ENCODE assay signal across 10 mouse cellular contexts in genomic region chr11:80312565-80312964, GRCm38 (mm10). TPM values are rescaled to one million over a fixed set of nuclear protein-coding genes. Genes with fewer than 3 reads are reported as not detected.
A peak's percentile ranks its signal among the peaks of the same experiment; 100 is the strongest.
DNase-seq lines count a peak whose midpoint lies in the region; ATAC-seq and TF ChIP-seq lines count a peak whose summit lies in the region.
"Had no signal": no experiment of that assay in that cellular context is flagged by ENCODE, and none has a peak within 500 bp of the region (broad histone marks: within the 10 kb centered on the region; RNA-seq: fewer than 3 reads in every experiment).

No protein-coding gene starts in this region.

- no peak overlapping the region for H3K4me2 ChIP-seq in limb, embryonic 14.5 days (replicated peaks; ENCODE audit: low read depth, low read length, severe bottlenecking)
- H3K4me2 ChIP-seq: heart, embryonic 15.5 days; liver, embryonic 13.5 days had no signal

- WGBS in heart, embryonic 10.5 days, result 1% methylated on average over 6 of the region's 6 CpGs
- 0% methylated on average over 6 of the region's 6 CpGs for whole genome bisulfite sequencing in limb, embryonic 14.5 days

- no peak overlapping the region for H3K9ac ChIP-seq in limb, embryonic 14.5 days (ENCODE audit: low read depth, low read length, severe bottlenecking)
- H3K9ac ChIP-seq: heart, embryonic 15.5 days; liver, embryonic 13.5 days had no signal

- no peak overlapping the region for H3K4me3 ChIP-seq in heart, embryonic 10.5 days
- H3K4me3 ChIP-seq in limb, embryonic 14.5 days (replicated peaks; ENCODE audit: low read length), result no peak overlapping the region
- H3K4me3 ChIP-seq: heart, embryonic 15.5 days; liver, embryonic 13.5 days had no signal

- TF ChIP-seq POLR2A in limb, embryonic 14.5 days (IDR thresholded peaks at IDR 0.05; ENCODE audit: borderline replicate concordance, extremely low read depth, insufficient read depth, insufficient read length), result no peak

- DNase-seq in heart, adult 18-20 months, result peak; percentile 17 to 26
- DNase-seq in heart, embryonic 10.5 days (ENCODE audit: low spot score), result no peak
- DNase-seq in ovary, postnatal 36 days (ENCODE audit: low spot score), result peak; percentile 23
- no peak for DNase-seq in ovary, postnatal 14 days (ENCODE audit: low spot score)
- peak; percentile 29 for DNase-seq in limb, embryonic 14.5 days (ENCODE audit: low spot score)
- DNase-seq in retina, postnatal 1 day, result peak; percentile 58
- no peak for DNase-seq in thymus, adult 18-20 months
- DNase-seq in lung, postnatal 10 days, result no peak
- DNase-seq: liver, embryonic 13.5 days had no signal

- peaks cover 33% of the 10 kb centered on the region for H3K27me3 ChIP-seq in heart, embryonic 10.5 days (ENCODE audit: insufficient read depth, poor library complexity, severe bottlenecking)
- no peaks in the 10 kb centered on the region for H3K27me3 ChIP-seq in limb, embryonic 14.5 days (ENCODE audit: control insufficient read depth, insufficient read depth, low read length)

- ATAC-seq in limb, embryonic 14.5 days (ENCODE audit: low FRiP score, low read depth), result no peak

- no peaks in the 10 kb centered on the region for H3K9me3 ChIP-seq in heart, embryonic 10.5 days
- no peaks in the 10 kb centered on the region for H3K9me3 ChIP-seq in limb, embryonic 14.5 days (ENCODE audit: control insufficient read depth, low read length)
- H3K9me3 ChIP-seq: heart, embryonic 15.5 days; liver, embryonic 13.5 days had no signal

- 0 out of 2 replicates have a peak, but pooled peaks cover 7% of the 10 kb centered on the region for H3K4me1 ChIP-seq in heart, embryonic 10.5 days
- H3K4me1 ChIP-seq in limb, embryonic 14.5 days (ENCODE audit: control insufficient read depth, insufficient read depth, low read length), result no peaks in the 10 kb centered on the region
- H3K4me1 ChIP-seq: heart, embryonic 15.5 days; liver, embryonic 13.5 days had no signal

- H3K36me3 ChIP-seq in heart, embryonic 10.5 days, result no peaks in the 10 kb centered on the region
- H3K36me3 ChIP-seq in limb, embryonic 14.5 days (ENCODE audit: control insufficient read depth, insufficient read depth, low read length), result no peaks in the 10 kb centered on the region
- H3K36me3 ChIP-seq: heart, embryonic 15.5 days; liver, embryonic 13.5 days had no signal

- H3K27ac ChIP-seq in heart, embryonic 10.5 days, result no peak overlapping the region
- H3K27ac ChIP-seq in limb, embryonic 14.5 days (replicated peaks; ENCODE audit: low read depth, low read length), result no peak overlapping the region
- H3K27ac ChIP-seq: heart, embryonic 15.5 days; liver, embryonic 13.5 days had no signal

RNA-seq across cellular contexts. Expression of gene Rhbdl3, which starts 11.9 kb away (rescaled TPM):
- 1 to 10 TPM; 5.2 to 7.0 TPM for total RNA-seq in heart, adult 18-20 months (2021)
- polyA plus RNA-seq in heart, embryonic 10.5 days (2016; fragmentation: Nextera tagmentation; extraction: Ambion mirVana), result 0.39 and 1.2 TPM in 2 replicates
- 6.0 and 6.8 TPM in 2 replicates for polyA plus RNA-seq in limb, embryonic 14.5 days (2012; rRNA removed)
- polyA plus RNA-seq in limb, embryonic 14.5 days (2014; fragmentation: Nextera tagmentation; extraction: Ambion mirVana), result 4.8 and 6.1 TPM in 2 replicates

Comparison
In these comparisons a context has a peak if more than half of its experiments do, and no peak if none do; other contexts are left out.
1. DNase-seq: peak in heart, adult 18-20 months (2 of 2), ovary, postnatal 36 days (single experiment), limb, embryonic 14.5 days (single experiment) and retina, postnatal 1 day (single experiment); none in heart, embryonic 10.5 days (single experiment), ovary, postnatal 14 days (single experiment), thymus, adult 18-20 months (0 of 2) and lung, postnatal 10 days (single experiment).